Mouse (Mus musculus) ES-E14 (cell line): ENCODE data around the gene Tenm3. TPM values are rescaled to one million over a fixed set of nuclear protein-coding genes. Genes with fewer than 3 reads are reported as not detected.

Experiments used
- DNase-seq: peaks from one replicate; pipeline ENCODE4 v3.0.0-alpha.2; 2013; ENCODE audit warnings: low read depth, low spot score
- H3K27ac ChIP-seq: 2 replicates; pipeline ENCODE4 v1.5.1; 2012; ENCODE audit warnings: low read depth, mild to moderate bottlenecking, low read length, moderate library complexity, mixed read lengths; ENCODE audit not compliant: poor library complexity, insufficient read depth, severe bottlenecking
- H3K36me3 ChIP-seq: 2 replicates; pipeline ENCODE4 v1.6.1; 2012; ENCODE audit warnings: mild to moderate bottlenecking, low read length, moderate library complexity, mixed read lengths; ENCODE audit not compliant: control insufficient read depth, poor library complexity, insufficient read depth, severe bottlenecking
- H3K4me1 ChIP-seq, 2 experiments: fragments of 150-350 bp in 1 of 2; sonication (generic) in 1 of 2; 2 replicates each; pipeline ENCODE4 v1.6.1; 2012; ENCODE audit warnings: low read length in 2 of 2, mild to moderate bottlenecking in 1 of 2, mixed read lengths in 1 of 2; ENCODE audit not compliant: control insufficient read depth in 2 of 2, insufficient read depth in 2 of 2, poor library complexity in 1 of 2
- H3K4me3 ChIP-seq, 2 experiments: fragments of 150-350 bp in 1 of 2; sonication (generic) in 1 of 2; 2 replicates each; pipeline ENCODE4 v1.5.1; 2012; ENCODE audit warnings: low read length in 2 of 2, low read depth in 1 of 2, mild to moderate bottlenecking in 1 of 2, mixed read lengths in 1 of 2; ENCODE audit not compliant: insufficient read depth in 1 of 2, poor library complexity in 1 of 2, severe bottlenecking in 1 of 2
- H3K9ac ChIP-seq: 2 replicates; pipeline ENCODE4 v1.6.1; 2012; ENCODE audit warnings: low read depth, mild to moderate bottlenecking, low read length, mixed read lengths; ENCODE audit not compliant: poor library complexity, insufficient read depth, severe bottlenecking
- H3K9me3 ChIP-seq: fragments of 150-350 bp; sonication (generic); 2 replicates; pipeline ENCODE4 v1.6.1; 2012; ENCODE audit warnings: low read depth, mild to moderate bottlenecking, low read length; ENCODE audit not compliant: control insufficient read depth, insufficient read depth
- CHD2 ChIP-seq: IDR thresholded peaks from 2 replicates; pipeline ENCODE4 v1.6.1; 2014; ENCODE audit warnings: mild to moderate bottlenecking, low read depth, low read length, inconsistent platforms
- HCFC1 ChIP-seq: IDR thresholded peaks from 2 replicates; pipeline ENCODE4 v1.6.1; 2012; ENCODE audit warnings: low read length, inconsistent platforms, borderline replicate concordance; ENCODE audit not compliant: insufficient read depth
- MAFK ChIP-seq: IDR thresholded peaks from 2 replicates; pipeline ENCODE4 v1.6.1; 2014; ENCODE audit warnings: mild to moderate bottlenecking, low read depth, low read length, inconsistent platforms; ENCODE audit not compliant: insufficient read depth
- ZC3H11A ChIP-seq: IDR thresholded peaks from 2 replicates; pipeline ENCODE4 v1.6.1; 2012; ENCODE audit warnings: low read depth, mild to moderate bottlenecking, inconsistent platforms, low read length, borderline replicate concordance
- ZNF384 ChIP-seq: IDR thresholded peaks from 2 replicates; pipeline ENCODE4 v1.6.1; 2012; ENCODE audit warnings: low read depth, low read length, inconsistent platforms
- in situ Hi-C, 2 experiments: fragments of 600-800 bp; cut with MboI; formaldehyde crosslinking; loops; one replicate each; pipeline ENCODE4 v1.15.1; 2025; ENCODE audit warnings: low sequenced_read_pairs in 2 of 2, inconsistent platforms in 1 of 2; ENCODE audit not compliant: unreplicated experiment in 2 of 2
- total RNA-seq: library from RNA; depleted of rRNA; stranded (reverse); fragments of 300-350 nt; gene quantifications from 2 replicates; pipeline ENCODE4 v1.2.3, GENCODE M21; 2012

Tenm3 gene
- total RNA-seq, 1 experiment: 33.5 TPM

GRCm38 (mm10) chr8:48670387-48670786 is 173.4 kb downstream of the Tenm3 start:
- H3K9me3 ChIP-seq: no peaks in the 10 kb centered on the region
- no peaks in the 10 kb centered on the region for H3K4me1 ChIP-seq
- no peaks in the 10 kb centered on the region for H3K36me3 ChIP-seq
- in situ Hi-C loops: no loop called here
- no peak overlapping the region for H3K4me3 ChIP-seq
- no peak overlapping the region for H3K27ac ChIP-seq
- TF ChIP-seq HCFC1 (no peak), CHD2 (no peak), ZNF384 (no peak), MAFK (no peak), ZC3H11A (no peak)
- no peak for DNase-seq
- H3K9ac ChIP-seq: no peak overlapping the region

- Histone ChIP-seq H3K4me3 (no peak overlapping the region), H3K4me1 (no peaks in the 10 kb centered on the region), H3K36me3 (no peaks in the 10 kb centered on the region), H3K9ac (no peak overlapping the region), H3K9me3 (no peaks in the 10 kb centered on the region), H3K27ac (no peak overlapping the region)
- DNase-seq: no peak
- TF ChIP-seq HCFC1: no peak
- no peak for TF ChIP-seq ZC3H11A
- no peak for TF ChIP-seq CHD2
- TF ChIP-seq MAFK: no peak
- TF ChIP-seq ZNF384: no peak
- in situ Hi-C loops: no loop called here
These were observed 178.6 kb downstream of the Tenm3 start for GRCm38 (mm10) chr8:48665193-48665592.

GRCm38 (mm10) chr8:48659226-48659625 is 184.5 kb downstream of the Tenm3 start:
- H3K27ac ChIP-seq: no peak overlapping the region
- no peak for DNase-seq
- in situ Hi-C loops: no loop called here
- H3K36me3 ChIP-seq: no peaks in the 10 kb centered on the region
- no peak overlapping the region for H3K9ac ChIP-seq
- H3K9me3 ChIP-seq: no peaks in the 10 kb centered on the region
- no peaks in the 10 kb centered on the region for H3K4me1 ChIP-seq
- TF ChIP-seq ZC3H11A: no peak
- no peak for TF ChIP-seq ZNF384
- no peak for TF ChIP-seq CHD2
- TF ChIP-seq MAFK: no peak
- TF ChIP-seq HCFC1: no peak
- H3K4me3 ChIP-seq: no peak overlapping the region

- no peak overlapping the region for H3K9ac ChIP-seq
- in situ Hi-C loops: no loop called here
- H3K27ac ChIP-seq: no peak overlapping the region
- no peaks in the 10 kb centered on the region for H3K4me1 ChIP-seq
- no peaks in the 10 kb centered on the region for H3K9me3 ChIP-seq
- TF ChIP-seq HCFC1 (no peak), MAFK (no peak), ZNF384 (no peak), ZC3H11A (no peak), CHD2 (no peak)
- no peaks in the 10 kb centered on the region for H3K36me3 ChIP-seq
- H3K4me3 ChIP-seq: no peak overlapping the region
- DNase-seq: no peak
These were observed 188.2 kb downstream of the Tenm3 start for GRCm38 (mm10) chr8:48655381-48656043.

- H3K36me3 ChIP-seq: no peaks in the 10 kb centered on the region
- DNase-seq: no peak
- H3K4me3 ChIP-seq: no peak overlapping the region
- no peak overlapping the region for H3K9ac ChIP-seq
- H3K27ac ChIP-seq: no peak overlapping the region
- TF ChIP-seq HCFC1 (no peak), CHD2 (no peak), ZC3H11A (no peak), MAFK (no peak), ZNF384 (no peak)
- H3K9me3 ChIP-seq: no peaks in the 10 kb centered on the region
- H3K4me1 ChIP-seq: no peaks in the 10 kb centered on the region
- in situ Hi-C loops: no loop called here
These were observed 193.9 kb downstream of the Tenm3 start for GRCm38 (mm10) chr8:48649845-48650244.
